Mouse (Mus musculus) ES-E14 (cell line): ENCODE data around the gene Zeb2.

Experiments used
- HCFC1 ChIP-seq: IDR thresholded peaks from 2 replicates; pipeline ENCODE4 v1.6.1; 2012; ENCODE audit warnings: low read length, inconsistent platforms, borderline replicate concordance; ENCODE audit not compliant: insufficient read depth
- MAFK ChIP-seq: IDR thresholded peaks from 2 replicates; pipeline ENCODE4 v1.6.1; 2014; ENCODE audit warnings: mild to moderate bottlenecking, low read depth, low read length, inconsistent platforms; ENCODE audit not compliant: insufficient read depth

DNA sequence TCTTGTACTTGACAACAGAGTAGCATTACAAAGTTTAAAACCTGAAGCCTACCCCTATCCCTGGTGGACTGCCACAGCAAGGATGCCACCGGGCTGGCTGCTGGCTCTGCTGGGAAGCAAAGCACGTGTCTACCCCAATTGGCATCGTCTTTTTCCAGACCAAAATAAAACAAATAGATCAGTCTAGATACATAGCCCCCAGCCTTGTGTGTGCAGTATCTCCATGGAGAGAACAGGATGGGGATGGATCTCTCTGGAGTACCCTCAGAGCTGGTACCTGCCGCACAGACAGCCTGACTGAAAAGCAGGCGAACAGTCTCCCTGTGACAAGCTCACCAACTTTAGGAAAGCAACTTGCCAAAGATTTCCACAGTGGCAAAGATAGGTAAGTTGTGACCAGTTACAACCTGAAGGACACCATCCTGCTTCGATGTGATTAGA, 11.9 kb downstream of the Zeb2 start:
- TF ChIP-seq HCFC1: no peak
- TF ChIP-seq MAFK: no peak
